Mouse (Mus musculus) liver, embryonic 11.5 days (tissue): ENCODE data around the gene Thsd4. TPM values are rescaled to one million over a fixed set of nuclear protein-coding genes. Genes with fewer than 3 reads are reported as not detected.
A peak's percentile ranks its signal among the peaks of the same experiment; 100 is the strongest.

ENCODE experiments used
- ATAC-seq: fragments of 200-750 bp; cut with Nextera tagmentation; replicated peaks from 2 replicates; pipeline ENCODE4 v1.8.0; 2017; ENCODE audit warnings: moderate number of reproducible peaks, mild to moderate bottlenecking, moderate TSS enrichment, moderate library complexity; ENCODE audit not compliant: low FRiP score
- DNase-seq: peaks from one replicate; pipeline ENCODE4 v3.0.0-alpha.2; 2017; ENCODE audit warnings: low spot score
- H3K27ac ChIP-seq: fragments of 300-500 bp; sonication (generic); 2 replicates; pipeline ENCODE4 v1.5.1; 2014; ENCODE audit warnings: mild to moderate bottlenecking, low read depth, low read length, control low read depth
- H3K27me3 ChIP-seq: fragments of 300-500 bp; sonication (generic); replicated peaks from 2 replicates; pipeline ENCODE4 v1.6.1; 2014; ENCODE audit warnings: low read length, mixed read lengths; ENCODE audit not compliant: control insufficient read depth, insufficient read depth
- H3K36me3 ChIP-seq: fragments of 300-500 bp; sonication (generic); 2 replicates; pipeline ENCODE4 v1.6.1; 2014; ENCODE audit warnings: mild to moderate bottlenecking, low read length, moderate library complexity, mixed read lengths; ENCODE audit not compliant: control insufficient read depth, insufficient read depth
- H3K4me1 ChIP-seq: fragments of 300-500 bp; sonication (generic); replicated peaks from 2 replicates; pipeline ENCODE4 v1.6.1; 2014; ENCODE audit warnings: low read length, mixed read lengths; ENCODE audit not compliant: control insufficient read depth, insufficient read depth
- H3K4me2 ChIP-seq: fragments of 300-500 bp; sonication (generic); 2 replicates; pipeline ENCODE4 v1.6.1; 2014; ENCODE audit warnings: mild to moderate bottlenecking, control low read depth, moderate library complexity
- H3K4me3 ChIP-seq: fragments of 300-500 bp; sonication (generic); 2 replicates; pipeline ENCODE4 v1.5.1; 2014; ENCODE audit warnings: low read depth, low read length, control low read depth
- H3K9ac ChIP-seq: fragments of 300-500 bp; sonication (generic); 2 replicates; pipeline ENCODE4 v1.6.1; 2014; ENCODE audit warnings: low read depth, low read length, control low read depth
- H3K9me3 ChIP-seq: fragments of 300-500 bp; sonication (generic); 2 replicates; pipeline ENCODE4 v1.6.1; 2016; ENCODE audit warnings: low read length, inconsistent platforms, mixed read lengths; ENCODE audit not compliant: control insufficient read depth
- WGBS: fragments of 180-500 bp; shearing (Covaris S2); extraction: QIAGEN DNeasy Blood & Tissue Kit; methylation state at CpG from one replicate; pipeline ENCODE4 v1.1.7; 2014; 5-methylcytosine and 5-hydroxymethylcytosine counted together
- polyA plus RNA-seq: library from polyadenylated mRNA; unstranded; fragments of >200 nt; fragmentation: Nextera tagmentation; extraction: Ambion mirVana; gene quantifications from 2 replicates; pipeline ENCODE4 v1.2.1, GENCODE M21; 2014

Thsd4 gene
- polyA plus RNA-seq, 1 experiment from 2014 or later: 6.8 TPM

GRCm38 (mm10) chr9:60316510-60316909, 205.3 kb downstream of the Thsd4 start:
- no peaks in the 10 kb centered on the region for H3K9me3 ChIP-seq
- ATAC-seq (no peak), DNase-seq (no peak)
- H3K27me3 ChIP-seq: no peaks in the 10 kb centered on the region
- H3K27ac ChIP-seq: no peak overlapping the region
- WGBS: 79% methylated on average over 5 of the region's 5 CpGs
- H3K4me2 ChIP-seq: no peak overlapping the region
- no peak overlapping the region for H3K9ac ChIP-seq
- no peaks in the 10 kb centered on the region for H3K4me1 ChIP-seq
- no peak overlapping the region for H3K4me3 ChIP-seq
- no peaks in the 10 kb centered on the region for H3K36me3 ChIP-seq

GRCm38 (mm10) chr9:60315533-60315932, 206.3 kb downstream of the Thsd4 start:
- DNase-seq (no peak), ATAC-seq (peak; percentile 41; the same call in 1 of the 2 replicates)
- no peak overlapping the region for H3K4me2 ChIP-seq
- no peak overlapping the region for H3K9ac ChIP-seq
- no peaks in the 10 kb centered on the region for H3K27me3 ChIP-seq
- no peak overlapping the region for H3K27ac ChIP-seq
- WGBS: 58% methylated on average over 5 of the region's 5 CpGs
- H3K9me3 ChIP-seq: no peaks in the 10 kb centered on the region
- no peaks in the 10 kb centered on the region for H3K36me3 ChIP-seq
- H3K4me1 ChIP-seq: 0 out of 2 replicates have a peak, but pooled peaks cover 2% of the 10 kb centered on the region
- H3K4me3 ChIP-seq: no peak overlapping the region

- Histone ChIP-seq H3K36me3 (no peaks in the 10 kb centered on the region), H3K4me2 (no peak overlapping the region), H3K27ac (no peak overlapping the region), H3K4me1 (0 out of 2 replicates have a peak, but pooled peaks cover 4% of the 10 kb centered on the region), H3K27me3 (no peaks in the 10 kb centered on the region), H3K4me3 (no peak overlapping the region), H3K9ac (no peak overlapping the region), H3K9me3 (no peaks in the 10 kb centered on the region)
- ATAC-seq (no peak), DNase-seq (no peak)
- WGBS: 80% methylated on average over 6 of the region's 6 CpGs
Measured at GRCm38 (mm10) chr9:60313661-60314060, 208.2 kb downstream of the Thsd4 start.

- 89% methylated on average over 7 of the region's 7 CpGs for WGBS
- H3K4me1 ChIP-seq: 0 out of 2 replicates have a peak, but pooled peaks cover 4% of the 10 kb centered on the region
Measured at GRCm38 (mm10) chr9:60312670-60313069, 209.2 kb downstream of the Thsd4 start.

GRCm38 (mm10) chr9:60311594-60312128, 210.2 kb downstream of the Thsd4 start:
- Histone ChIP-seq H3K4me3 (no peak overlapping the region), H3K4me1 (0 out of 2 replicates have a peak, but pooled peaks cover 4% of the 10 kb centered on the region), H3K9me3 (no peaks in the 10 kb centered on the region), H3K27me3 (no peaks in the 10 kb centered on the region), H3K27ac (no peak overlapping the region), H3K36me3 (no peaks in the 10 kb centered on the region), H3K9ac (no peak overlapping the region), H3K4me2 (no peak overlapping the region)
- no peak for DNase-seq
- 85% methylated on average over 10 of the region's 10 CpGs for WGBS
- ATAC-seq: no peak

More at GRCm38 (mm10) chr9:60312670-60313069, 209.2 kb downstream of the Thsd4 start:
- Histone ChIP-seq H3K9ac (no peak overlapping the region), H3K27me3 (no peaks in the 10 kb centered on the region), H3K27ac (no peak overlapping the region), H3K9me3 (no peaks in the 10 kb centered on the region), H3K4me3 (no peak overlapping the region), H3K36me3 (no peaks in the 10 kb centered on the region), H3K4me2 (no peak overlapping the region)
- ATAC-seq (no peak), DNase-seq (no peak)

GRCm38 (mm10) chr9:60310741-60311317, 211.0 kb downstream of the Thsd4 start:
- WGBS: 77% methylated on average over 8 of the region's 8 CpGs
- no peaks in the 10 kb centered on the region for H3K36me3 ChIP-seq
- no peak overlapping the region for H3K27ac ChIP-seq
- H3K4me2 ChIP-seq: no peak overlapping the region
- DNase-seq (no peak), ATAC-seq (no peak)
- no peaks in the 10 kb centered on the region for H3K27me3 ChIP-seq
- no peak overlapping the region for H3K9ac ChIP-seq
- H3K9me3 ChIP-seq: no peaks in the 10 kb centered on the region
- H3K4me1 ChIP-seq: 0 out of 2 replicates have a peak, but pooled peaks cover 4% of the 10 kb centered on the region
- H3K4me3 ChIP-seq: no peak overlapping the region

GRCm38 (mm10) chr9:60309786-60310711, 211.8 kb downstream of the Thsd4 start:
- Histone ChIP-seq H3K9ac (no peak overlapping the region), H3K27me3 (no peaks in the 10 kb centered on the region), H3K4me2 (no peak overlapping the region), H3K4me3 (no peak overlapping the region), H3K9me3 (no peaks in the 10 kb centered on the region), H3K36me3 (no peaks in the 10 kb centered on the region), H3K27ac (no peak overlapping the region), H3K4me1 (0 out of 2 replicates have a peak, but pooled peaks cover 4% of the 10 kb centered on the region)
- ATAC-seq (no peak), DNase-seq (no peak)
- WGBS: 71% methylated on average over 16 of the region's 16 CpGs

- no peaks in the 10 kb centered on the region for H3K27me3 ChIP-seq
- no peak overlapping the region for H3K9ac ChIP-seq
- 0 out of 2 replicates have a peak, but pooled peaks cover 4% of the 10 kb centered on the region for H3K4me1 ChIP-seq
- H3K36me3 ChIP-seq: no peaks in the 10 kb centered on the region
- no peaks in the 10 kb centered on the region for H3K9me3 ChIP-seq
- H3K4me3 ChIP-seq: no peak overlapping the region
- H3K27ac ChIP-seq: no peak overlapping the region
- ATAC-seq (no peak), DNase-seq (no peak)
- 68% methylated on average over 4 of the region's 4 CpGs for WGBS
- no peak overlapping the region for H3K4me2 ChIP-seq
Measured at GRCm38 (mm10) chr9:60308182-60308581, 213.7 kb downstream of the Thsd4 start.
